Mouse (Mus musculus): ENCODE measurements around the gene Hax1. TPM values are rescaled to one million over a fixed set of nuclear protein-coding genes. Genes with fewer than 3 reads are reported as not detected.

The Hax1 gene
- polyA plus RNA-seq, 2 experiments: 59.9 to 108 TPM

DNA sequence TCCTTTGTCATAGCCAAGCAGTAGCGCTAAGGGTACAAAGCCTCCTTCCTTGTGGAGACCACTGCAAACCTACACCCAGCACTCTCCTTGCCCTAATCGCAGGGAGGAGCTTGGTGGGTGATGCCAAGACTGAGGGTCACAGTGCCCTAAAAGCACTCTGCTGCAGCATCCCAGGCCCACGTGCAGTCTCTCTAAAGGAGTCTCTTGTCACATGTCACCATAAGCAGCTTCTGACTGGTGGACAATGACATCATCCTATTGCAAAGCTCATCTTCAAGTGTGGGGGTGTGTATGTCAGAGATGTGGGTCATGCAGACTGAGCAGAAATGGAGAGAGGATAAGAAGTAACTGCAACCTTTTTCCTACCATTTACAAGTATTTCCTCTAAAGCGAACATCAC, 39.1 kb downstream of the Hax1 start:
- H3K4me1 ChIP-seq (replicated peaks; ENCODE audit: control insufficient read depth in 2 of 2, insufficient read depth in 2 of 2, low read length in 1 of 2): peaks cover 0 to 11% of the 10 kb centered on the region in 2 experiments; a peak in 2 of 4 replicates
- ATAC-seq (ENCODE audit: insufficient read depth) (no peak), DNase-seq (ENCODE audit: low read depth in 3 of 3, low spot score in 3 of 3) (no peak)
- H3K27ac ChIP-seq: no peak overlapping the region
- H3K4me3 ChIP-seq (ENCODE audit: insufficient read depth in 1 of 2, low read depth in 2 of 2, low read length in 2 of 2): no peak overlapping the region
- 64% methylated on average over 4 of the region's 4 CpGs for WGBS (ENCODE audit: insufficient replicate concordance)
- H3K36me3 ChIP-seq (replicated peaks; ENCODE audit: control insufficient read depth, insufficient read depth, low read depth): no peaks in the 10 kb centered on the region
- peaks cover 38% of the 10 kb centered on the region for H3K27me3 ChIP-seq (ENCODE audit: control insufficient read depth, insufficient read depth, low read length)
- no peak for TF ChIP-seq EP300 (IDR thresholded peaks at IDR 0.05; ENCODE audit: low read depth)
- no peak for TF ChIP-seq CTCF (IDR thresholded peaks at IDR 0.05; ENCODE audit: low read depth)
- no peak overlapping the region for H3K4me2 ChIP-seq (ENCODE audit: low read depth)
- no peak overlapping the region for H3K9ac ChIP-seq (replicated peaks)
- H3K9me3 ChIP-seq (ENCODE audit: control insufficient read depth, low read length): no peaks in the 10 kb centered on the region

DNA sequence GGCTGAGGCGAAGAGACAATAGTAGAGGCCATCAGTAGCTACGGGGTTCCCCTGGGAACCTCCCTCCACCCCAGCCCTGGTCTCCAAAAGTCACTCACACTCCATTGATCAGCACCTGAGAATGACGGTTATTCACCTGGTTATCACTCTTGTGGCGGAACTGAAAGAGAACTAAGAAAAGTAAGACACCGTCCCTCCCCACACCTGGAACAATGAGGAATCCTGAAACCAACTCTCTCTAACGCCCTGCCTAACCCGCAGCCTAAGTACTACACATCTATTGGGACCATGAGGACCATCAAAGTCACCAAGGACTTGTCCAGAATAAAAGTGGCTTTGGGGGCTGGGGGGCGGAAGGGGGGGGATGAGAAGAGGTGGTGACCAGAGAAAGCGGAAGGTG, 40.7 kb downstream of the Hax1 start:
- no peak overlapping the region for H3K27ac ChIP-seq
- peaks cover 28% of the 10 kb centered on the region for H3K27me3 ChIP-seq (ENCODE audit: control insufficient read depth, insufficient read depth, low read length)
- DNase-seq (ENCODE audit: low read depth in 3 of 3, low spot score in 3 of 3) (no peak), ATAC-seq (ENCODE audit: insufficient read depth) (no peak)
- TF ChIP-seq CTCF (IDR thresholded peaks at IDR 0.05; ENCODE audit: low read depth) (no peak), EP300 (IDR thresholded peaks at IDR 0.05; ENCODE audit: low read depth) (no peak)
- WGBS (ENCODE audit: insufficient replicate concordance): 74% methylated on average over 9 of the region's 9 CpGs
- H3K4me2 ChIP-seq (ENCODE audit: low read depth): no peak overlapping the region
- no peaks in the 10 kb centered on the region for H3K36me3 ChIP-seq (replicated peaks; ENCODE audit: control insufficient read depth, insufficient read depth, low read depth)
- H3K4me3 ChIP-seq (ENCODE audit: insufficient read depth in 1 of 2, low read depth in 2 of 2, low read length in 2 of 2): no peak overlapping the region
- H3K9ac ChIP-seq (replicated peaks): no peak overlapping the region
- H3K9me3 ChIP-seq (ENCODE audit: control insufficient read depth, low read length): no peaks in the 10 kb centered on the region
- H3K4me1 ChIP-seq (replicated peaks; ENCODE audit: control insufficient read depth in 2 of 2, insufficient read depth in 2 of 2, low read length in 1 of 2): peaks cover 0 to 11% of the 10 kb centered on the region in 2 experiments; a peak in 2 of 4 replicates

DNA sequence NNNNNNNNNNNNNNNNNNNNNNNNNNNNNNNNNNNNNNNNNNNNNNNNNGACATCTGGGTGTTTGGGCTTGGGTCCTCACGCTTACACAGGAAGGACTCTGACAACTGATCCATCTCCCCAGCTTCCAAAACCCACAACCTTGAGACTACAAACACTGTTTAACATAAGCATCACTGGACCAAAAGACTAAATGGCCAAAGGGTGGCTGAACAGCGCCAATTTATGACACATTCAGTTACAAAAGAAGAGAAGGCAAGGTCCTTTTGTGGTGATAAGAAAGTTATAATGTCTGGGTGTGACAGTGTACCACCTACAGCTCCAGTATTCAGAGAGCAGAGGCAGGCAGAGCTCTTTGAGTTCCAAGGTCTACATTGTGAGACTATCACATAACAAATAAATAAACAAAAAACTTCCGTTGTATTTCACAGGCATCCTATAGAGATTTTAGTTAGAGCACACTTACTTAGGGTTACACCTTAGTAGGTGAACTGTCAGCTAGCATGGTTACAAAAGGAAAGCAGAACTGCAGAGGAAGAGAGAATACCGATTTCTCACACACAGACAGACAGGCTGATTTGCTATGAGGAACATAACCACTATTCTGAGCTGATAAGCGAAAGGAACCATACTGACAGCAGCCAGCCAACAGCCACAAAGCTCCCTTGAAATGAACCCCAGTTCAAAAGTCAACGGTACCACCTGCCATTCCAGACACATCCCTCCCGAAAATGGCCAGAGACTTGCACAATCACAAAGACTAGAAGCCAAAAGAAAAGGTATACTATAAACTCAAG, 42.2 kb downstream of the Hax1 start:
- Histone ChIP-seq H3K27ac (no peak overlapping the region), H3K27me3 (ENCODE audit: control insufficient read depth, insufficient read depth, low read length) (peaks cover 13% of the 10 kb centered on the region), H3K36me3 (replicated peaks; ENCODE audit: control insufficient read depth, insufficient read depth, low read depth) (no peaks in the 10 kb centered on the region), H3K9me3 (ENCODE audit: control insufficient read depth, low read length) (no peaks in the 10 kb centered on the region), H3K9ac (replicated peaks) (no peak overlapping the region), H3K4me2 (ENCODE audit: low read depth) (no peak overlapping the region), H3K4me1 (replicated peaks; ENCODE audit: control insufficient read depth in 2 of 2, insufficient read depth in 2 of 2, low read length in 1 of 2) (peaks cover 0 to 8% of the 10 kb centered on the region in 2 experiments; a peak in 2 of 4 replicates), H3K4me3 (ENCODE audit: insufficient read depth in 1 of 2, low read depth in 2 of 2, low read length in 2 of 2) (no peak overlapping the region)
- ATAC-seq (ENCODE audit: insufficient read depth): no peak
- WGBS (ENCODE audit: insufficient replicate concordance): 61% methylated on average over 7 of the region's 7 CpGs
- no peak for TF ChIP-seq CTCF (IDR thresholded peaks at IDR 0.05; ENCODE audit: low read depth)
- no peak for TF ChIP-seq EP300 (IDR thresholded peaks at IDR 0.05; ENCODE audit: low read depth)
- no peak for DNase-seq (ENCODE audit: low read depth in 3 of 3, low spot score in 3 of 3)

DNA sequence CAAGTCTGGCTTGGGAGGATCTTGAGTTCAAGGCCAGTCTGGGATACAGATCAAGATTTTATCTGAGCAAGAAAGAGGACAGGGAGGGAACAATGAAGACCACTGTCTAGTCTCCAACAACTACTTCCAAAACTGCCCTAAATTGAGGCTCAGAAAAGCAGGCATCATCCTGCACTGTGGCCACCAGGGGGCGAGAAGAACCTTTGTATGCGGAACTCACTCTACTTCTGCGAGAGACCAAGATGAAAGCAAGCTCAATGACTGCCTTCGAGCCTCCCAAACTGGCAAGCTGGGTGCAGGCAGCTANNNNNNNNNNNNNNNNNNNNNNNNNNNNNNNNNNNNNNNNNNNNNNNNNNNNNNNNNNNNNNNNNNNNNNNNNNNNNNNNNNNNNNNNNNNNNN, 45.2 kb downstream of the Hax1 start:
- no peak overlapping the region for H3K4me2 ChIP-seq (ENCODE audit: low read depth)
- 9% methylated on average over 4 of the region's 4 CpGs for WGBS (ENCODE audit: insufficient replicate concordance)
- no peaks in the 10 kb centered on the region for H3K36me3 ChIP-seq (replicated peaks; ENCODE audit: control insufficient read depth, insufficient read depth, low read depth)
- no peak overlapping the region for H3K4me3 ChIP-seq (ENCODE audit: insufficient read depth in 1 of 2, low read depth in 2 of 2, low read length in 2 of 2)
- H3K9me3 ChIP-seq (ENCODE audit: control insufficient read depth, low read length): no peaks in the 10 kb centered on the region
- H3K27ac ChIP-seq: no peak overlapping the region
- ATAC-seq (ENCODE audit: insufficient read depth) (no peak), DNase-seq (ENCODE audit: low read depth in 3 of 3, low spot score in 3 of 3) (peak; percentile 40 to 56 (median 40))
- no peak overlapping the region for H3K9ac ChIP-seq (replicated peaks)
- no peaks in the 10 kb centered on the region for H3K4me1 ChIP-seq (replicated peaks; ENCODE audit: control insufficient read depth in 2 of 2, insufficient read depth in 2 of 2, low read length in 1 of 2)
- no peak for TF ChIP-seq EP300 (IDR thresholded peaks at IDR 0.05; ENCODE audit: low read depth)
- peak; percentile 93 for TF ChIP-seq CTCF (IDR thresholded peaks at IDR 0.05; ENCODE audit: low read depth)
- H3K27me3 ChIP-seq (ENCODE audit: control insufficient read depth, insufficient read depth, low read length): no peaks in the 10 kb centered on the region

DNA sequence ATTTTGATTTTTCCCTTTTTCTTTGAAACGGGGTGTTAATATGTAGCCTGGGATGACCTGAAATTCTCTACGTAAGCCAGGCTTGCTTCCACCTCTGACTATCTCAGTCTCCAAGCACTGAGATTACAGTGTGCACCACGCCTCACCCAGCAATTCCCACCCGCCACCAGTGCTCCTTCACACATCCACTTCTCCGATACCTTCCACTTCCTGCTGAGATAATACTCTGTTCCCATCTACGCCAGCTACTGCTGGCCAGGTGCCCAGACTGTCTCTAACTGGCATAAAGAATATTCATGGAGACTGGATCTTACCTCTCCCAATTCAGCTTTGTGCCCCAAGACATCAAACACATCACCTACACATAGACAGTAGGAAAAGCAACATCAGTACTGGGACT, 49.9 kb downstream of the Hax1 start:
- H3K9me3 ChIP-seq (ENCODE audit: control insufficient read depth, low read length): no peaks in the 10 kb centered on the region
- 69% methylated on average over 6 of the region's 6 CpGs for WGBS (ENCODE audit: insufficient replicate concordance)
- no peak overlapping the region for H3K27ac ChIP-seq
- H3K4me1 ChIP-seq (replicated peaks; ENCODE audit: control insufficient read depth in 2 of 2, insufficient read depth in 2 of 2, low read length in 1 of 2): no peaks in the 10 kb centered on the region
- TF ChIP-seq CTCF (IDR thresholded peaks at IDR 0.05; ENCODE audit: low read depth) (no peak), EP300 (IDR thresholded peaks at IDR 0.05; ENCODE audit: low read depth) (no peak)
- no peak overlapping the region for H3K4me3 ChIP-seq (ENCODE audit: insufficient read depth in 1 of 2, low read depth in 2 of 2, low read length in 2 of 2)
- H3K4me2 ChIP-seq (ENCODE audit: low read depth): no peak overlapping the region
- no peak for DNase-seq (ENCODE audit: low read depth in 3 of 3, low spot score in 3 of 3)
- H3K27me3 ChIP-seq (ENCODE audit: control insufficient read depth, insufficient read depth, low read length): no peaks in the 10 kb centered on the region
- ATAC-seq (ENCODE audit: insufficient read depth): no peak
- H3K36me3 ChIP-seq (replicated peaks; ENCODE audit: control insufficient read depth, insufficient read depth, low read depth): no peaks in the 10 kb centered on the region
- no peak overlapping the region for H3K9ac ChIP-seq (replicated peaks)
